Mouse (Mus musculus): ENCODE data around the gene Atp8b5. TPM values are rescaled to one million over a fixed set of nuclear protein-coding genes. Genes with fewer than 3 reads are reported as not detected.
A peak's percentile ranks its signal among the peaks of the same experiment; 100 is the strongest.

Gene Atp8b5
- total and polyA plus RNA-seq, 2 experiments from 2014 or later: 0.11 TPM; not detected in 1

- Histone ChIP-seq H3K4me1 (ENCODE audit: control insufficient read depth, insufficient read depth) (no peaks in the 10 kb centered on the region), H3K36me3 (replicated peaks; ENCODE audit: control insufficient read depth, insufficient read depth, low read length) (no peaks in the 10 kb centered on the region), H3K27me3 (ENCODE audit: control insufficient read depth, insufficient read depth, low read length) (no peaks in the 10 kb centered on the region), H3K4me2 (ENCODE audit: low read depth, low read length) (no peak overlapping the region), H3K27ac (ENCODE audit: low read depth) (no peak overlapping the region), H3K9me3 (replicated peaks; ENCODE audit: control insufficient read depth, low read length) (no peaks in the 10 kb centered on the region), H3K4me3 (ENCODE audit: low read depth, low read length) (no peak overlapping the region), H3K9ac (replicated peaks; ENCODE audit: low read depth, low read length) (no peak overlapping the region)
- TF ChIP-seq EP300 (IDR thresholded peaks at IDR 0.05; ENCODE audit: low read depth) (no peak), CTCF (IDR thresholded peaks at IDR 0.05; ENCODE audit: low read depth) (no peak)
- WGBS: 70% methylated on average over 11 of the region's 11 CpGs
- ATAC-seq (ENCODE audit: insufficient read depth, low read depth): no peak
- DNase-seq (ENCODE audit: low spot score): no peak
Observed at GRCm38 (mm10) chr4:43364914-43365560, 98.1 kb downstream of the Atp8b5 start.

DNA sequence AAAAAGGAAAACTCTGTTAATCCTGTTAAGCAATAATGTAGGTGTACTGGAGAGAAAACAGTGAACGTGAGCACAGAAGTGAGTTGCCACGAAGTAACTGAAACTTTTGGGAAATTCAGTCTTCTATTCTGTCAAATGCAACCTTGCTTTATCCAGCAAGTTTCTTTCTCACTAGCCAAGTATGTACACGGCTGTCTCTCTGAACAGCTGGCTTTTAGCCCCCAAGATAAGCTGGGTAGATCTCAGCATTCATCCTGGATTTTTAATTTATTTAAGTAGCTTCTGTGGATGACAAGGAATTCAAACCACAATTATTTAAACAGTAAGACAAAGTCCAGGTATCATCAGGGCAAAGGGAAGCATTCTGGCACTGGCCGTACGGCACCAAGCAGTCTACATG lies 100.3 kb downstream of the Atp8b5 start:
- no peak for DNase-seq (ENCODE audit: low spot score)
- no peak overlapping the region for H3K4me3 ChIP-seq (ENCODE audit: low read depth, low read length)
- no peaks in the 10 kb centered on the region for H3K36me3 ChIP-seq (replicated peaks; ENCODE audit: control insufficient read depth, insufficient read depth, low read length)
- TF ChIP-seq CTCF (IDR thresholded peaks at IDR 0.05; ENCODE audit: low read depth): no peak
- no peak for TF ChIP-seq EP300 (IDR thresholded peaks at IDR 0.05; ENCODE audit: low read depth)
- no peak overlapping the region for H3K27ac ChIP-seq (ENCODE audit: low read depth)
- WGBS: 75% methylated on average over 5 of the region's 5 CpGs
- H3K9ac ChIP-seq (replicated peaks; ENCODE audit: low read depth, low read length): no peak overlapping the region
- no peaks in the 10 kb centered on the region for H3K4me1 ChIP-seq (ENCODE audit: control insufficient read depth, insufficient read depth)
- ATAC-seq (ENCODE audit: insufficient read depth, low read depth): no peak
- no peak overlapping the region for H3K4me2 ChIP-seq (ENCODE audit: low read depth, low read length)
- no peaks in the 10 kb centered on the region for H3K9me3 ChIP-seq (replicated peaks; ENCODE audit: control insufficient read depth, low read length)
- H3K27me3 ChIP-seq (ENCODE audit: control insufficient read depth, insufficient read depth, low read length): no peaks in the 10 kb centered on the region

DNA sequence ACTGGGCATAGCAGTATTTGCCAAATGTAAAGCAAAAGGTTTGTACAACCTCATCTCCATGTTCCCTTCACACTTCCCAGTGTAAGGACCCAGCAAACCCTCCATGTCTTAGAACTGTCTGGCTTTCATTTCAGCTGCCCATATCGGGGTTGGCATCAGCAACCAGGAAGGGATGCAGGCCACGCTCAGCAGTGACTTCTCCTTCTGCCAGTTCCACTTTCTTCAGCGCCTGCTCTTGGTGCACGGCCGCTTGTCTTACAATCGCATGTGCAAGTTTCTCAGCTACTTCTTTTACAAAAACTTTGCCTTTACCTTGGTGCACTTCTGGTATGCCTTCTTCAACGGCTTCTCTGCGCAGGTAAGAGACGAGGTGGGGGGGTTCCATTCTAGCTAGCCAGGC lies 100.8 kb downstream of the Atp8b5 start:
- Histone ChIP-seq H3K4me3 (ENCODE audit: low read depth, low read length) (no peak overlapping the region), H3K9me3 (replicated peaks; ENCODE audit: control insufficient read depth, low read length) (no peaks in the 10 kb centered on the region), H3K27ac (ENCODE audit: low read depth) (no peak overlapping the region), H3K4me1 (ENCODE audit: control insufficient read depth, insufficient read depth) (no peaks in the 10 kb centered on the region), H3K4me2 (ENCODE audit: low read depth, low read length) (no peak overlapping the region), H3K36me3 (replicated peaks; ENCODE audit: control insufficient read depth, insufficient read depth, low read length) (no peaks in the 10 kb centered on the region), H3K9ac (replicated peaks; ENCODE audit: low read depth, low read length) (no peak overlapping the region), H3K27me3 (ENCODE audit: control insufficient read depth, insufficient read depth, low read length) (no peaks in the 10 kb centered on the region)
- TF ChIP-seq CTCF (IDR thresholded peaks at IDR 0.05; ENCODE audit: low read depth): no peak
- no peak for TF ChIP-seq EP300 (IDR thresholded peaks at IDR 0.05; ENCODE audit: low read depth)
- DNase-seq (ENCODE audit: low spot score) (no peak), ATAC-seq (ENCODE audit: insufficient read depth, low read depth) (no peak)
- WGBS: 90% methylated on average over 9 of the region's 9 CpGs

- DNase-seq (ENCODE audit: low spot score) (no peak), ATAC-seq (ENCODE audit: insufficient read depth, low read depth) (no peak)
- 69% methylated on average over 9 of the region's 11 CpGs for WGBS
- no peak overlapping the region for H3K27ac ChIP-seq (ENCODE audit: low read depth)
- H3K9ac ChIP-seq (replicated peaks; ENCODE audit: low read depth, low read length): no peak overlapping the region
- H3K4me2 ChIP-seq (ENCODE audit: low read depth, low read length): no peak overlapping the region
- no peaks in the 10 kb centered on the region for H3K4me1 ChIP-seq (ENCODE audit: control insufficient read depth, insufficient read depth)
- TF ChIP-seq EP300 (IDR thresholded peaks at IDR 0.05; ENCODE audit: low read depth) (no peak), CTCF (IDR thresholded peaks at IDR 0.05; ENCODE audit: low read depth) (no peak)
- H3K27me3 ChIP-seq (ENCODE audit: control insufficient read depth, insufficient read depth, low read length): no peaks in the 10 kb centered on the region
- H3K9me3 ChIP-seq (replicated peaks; ENCODE audit: control insufficient read depth, low read length): no peaks in the 10 kb centered on the region
- no peaks in the 10 kb centered on the region for H3K36me3 ChIP-seq (replicated peaks; ENCODE audit: control insufficient read depth, insufficient read depth, low read length)
- no peak overlapping the region for H3K4me3 ChIP-seq (ENCODE audit: low read depth, low read length)
Observed at GRCm38 (mm10) chr4:43371406-43371805, 104.4 kb downstream of the Atp8b5 start.

DNA sequence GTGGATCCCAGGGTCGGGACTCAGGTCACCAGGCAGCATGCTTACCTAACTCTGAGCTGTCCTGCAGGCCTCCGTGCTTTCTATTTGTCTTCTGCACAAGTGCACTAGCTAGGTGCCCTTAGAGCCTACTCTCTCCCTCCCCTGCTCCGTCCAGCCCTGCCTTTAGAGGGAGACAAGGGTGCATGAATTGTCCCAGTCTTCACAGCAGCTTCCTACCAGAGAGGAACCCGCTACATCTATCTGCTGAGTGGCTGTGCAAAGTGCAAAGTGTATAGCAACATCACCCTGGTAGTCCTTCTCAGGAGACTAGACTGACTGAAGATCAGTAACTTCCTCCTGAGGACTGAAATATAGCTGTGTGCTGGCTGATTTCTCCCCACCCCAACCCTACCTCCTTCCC lies 105.2 kb downstream of the Atp8b5 start:
- WGBS: 53% methylated on average over 4 of the region's 4 CpGs
- DNase-seq (ENCODE audit: low spot score) (no peak), ATAC-seq (ENCODE audit: insufficient read depth, low read depth) (no peak)
- H3K4me2 ChIP-seq (ENCODE audit: low read depth, low read length): no peak overlapping the region
- H3K27me3 ChIP-seq (ENCODE audit: control insufficient read depth, insufficient read depth, low read length): no peaks in the 10 kb centered on the region
- no peak overlapping the region for H3K4me3 ChIP-seq (ENCODE audit: low read depth, low read length)
- no peak overlapping the region for H3K27ac ChIP-seq (ENCODE audit: low read depth)
- no peaks in the 10 kb centered on the region for H3K9me3 ChIP-seq (replicated peaks; ENCODE audit: control insufficient read depth, low read length)
- no peaks in the 10 kb centered on the region for H3K36me3 ChIP-seq (replicated peaks; ENCODE audit: control insufficient read depth, insufficient read depth, low read length)
- no peak overlapping the region for H3K9ac ChIP-seq (replicated peaks; ENCODE audit: low read depth, low read length)
- TF ChIP-seq EP300 (IDR thresholded peaks at IDR 0.05; ENCODE audit: low read depth) (no peak), CTCF (IDR thresholded peaks at IDR 0.05; ENCODE audit: low read depth) (peak; percentile 40)
- no peaks in the 10 kb centered on the region for H3K4me1 ChIP-seq (ENCODE audit: control insufficient read depth, insufficient read depth)

- Histone ChIP-seq H3K36me3 (replicated peaks; ENCODE audit: control insufficient read depth, insufficient read depth, low read length) (no peaks in the 10 kb centered on the region), H3K4me2 (ENCODE audit: low read depth, low read length) (no peak overlapping the region), H3K27ac (ENCODE audit: low read depth) (no peak overlapping the region), H3K4me3 (ENCODE audit: low read depth, low read length) (no peak overlapping the region), H3K9me3 (replicated peaks; ENCODE audit: control insufficient read depth, low read length) (no peaks in the 10 kb centered on the region), H3K27me3 (ENCODE audit: control insufficient read depth, insufficient read depth, low read length) (no peaks in the 10 kb centered on the region), H3K9ac (replicated peaks; ENCODE audit: low read depth, low read length) (no peak overlapping the region), H3K4me1 (ENCODE audit: control insufficient read depth, insufficient read depth) (no peaks in the 10 kb centered on the region)
- WGBS: 64% methylated on average over 4 of the region's 4 CpGs
- ATAC-seq (ENCODE audit: insufficient read depth, low read depth): no peak
- TF ChIP-seq EP300 (IDR thresholded peaks at IDR 0.05; ENCODE audit: low read depth): no peak
- no peak for TF ChIP-seq CTCF (IDR thresholded peaks at IDR 0.05; ENCODE audit: low read depth)
- DNase-seq (ENCODE audit: low spot score): no peak
Observed at GRCm38 (mm10) chr4:43374266-43374665, 107.3 kb downstream of the Atp8b5 start.

Data from heart, postnatal 0 days (tissue).